Mouse (Mus musculus) intestine, postnatal 0 days (tissue): Measurements from ENCODE around the gene Slc1a7. TPM values are rescaled to one million over a fixed set of nuclear protein-coding genes. Genes with fewer than 3 reads are reported as not detected.

Source experiments
- ATAC-seq: fragments of 200-750 bp; cut with Nextera tagmentation; 2 replicates; pipeline ENCODE4 v1.8.0; 2017; ENCODE audit warnings: mild to moderate bottlenecking, moderate TSS enrichment, moderate library complexity
- H3K27ac ChIP-seq: fragments of 300-500 bp; sonication (generic); 2 replicates; pipeline ENCODE4 v1.5.1; 2014; ENCODE audit warnings: mild to moderate bottlenecking, low read depth, low read length, moderate library complexity
- H3K27me3 ChIP-seq: fragments of 300-500 bp; sonication (generic); replicated peaks from 2 replicates; pipeline ENCODE4 v1.6.1; 2014; ENCODE audit warnings: low read length, mixed read lengths; ENCODE audit not compliant: control insufficient read depth, insufficient read depth
- H3K36me3 ChIP-seq: fragments of 300-500 bp; sonication (generic); 2 replicates; pipeline ENCODE4 v1.6.1; 2014; ENCODE audit warnings: mild to moderate bottlenecking, moderate library complexity; ENCODE audit not compliant: control insufficient read depth, insufficient read depth
- H3K4me1 ChIP-seq: fragments of 300-500 bp; sonication (generic); replicated peaks from 2 replicates; pipeline ENCODE4 v1.6.1; 2014; ENCODE audit warnings: antibody characterized with exemption, low read length, mixed read lengths; ENCODE audit not compliant: control insufficient read depth, insufficient read depth
- H3K4me2 ChIP-seq: fragments of 300-500 bp; sonication (generic); replicated peaks from 2 replicates; pipeline ENCODE4 v1.6.1; 2014; ENCODE audit warnings: low read depth, mild to moderate bottlenecking, moderate library complexity
- H3K4me3 ChIP-seq: fragments of 300-500 bp; sonication (generic); 2 replicates; pipeline ENCODE4 v1.5.1; 2014; ENCODE audit warnings: low read depth, low read length
- H3K9ac ChIP-seq: fragments of 300-500 bp; sonication (generic); 2 replicates; pipeline ENCODE4 v1.6.1; 2014; ENCODE audit warnings: mild to moderate bottlenecking, low read depth, low read length
- H3K9me3 ChIP-seq: fragments of 300-500 bp; sonication (generic); 2 replicates; pipeline ENCODE4 v1.6.1; 2016; ENCODE audit warnings: mixed run types; ENCODE audit not compliant: control insufficient read depth
- CTCF ChIP-seq: sonication (generic); IDR thresholded peaks from 2 replicates; pipeline ENCODE4 v1.5.1; 2016; ENCODE audit warnings: low read depth, mild to moderate bottlenecking, control low read depth, antibody characterized with exemption, moderate library complexity
- WGBS: fragments of 180-500 bp; shearing (Covaris S2); extraction: QIAGEN DNeasy Blood & Tissue Kit; methylation state at CpG from one replicate; pipeline ENCODE4 v1.1.7; 2014; 5-methylcytosine and 5-hydroxymethylcytosine counted together
- polyA plus RNA-seq: library from polyadenylated mRNA; unstranded; fragments of >200 nt; fragmentation: Nextera tagmentation; extraction: Ambion mirVana; gene quantifications from 2 replicates; pipeline ENCODE4 v1.2.1, GENCODE M21; 2015

Gene Slc1a7
- polyA plus RNA-seq, 1 experiment from 2014 or later: 0.14 TPM

GRCm38 (mm10) chr4:108045136-108046107 is 77.3 kb downstream of the Slc1a7 start:
- Histone ChIP-seq H3K4me3 (no peak overlapping the region), H3K4me1 (no peaks in the 10 kb centered on the region), H3K27ac (no peak overlapping the region), H3K9me3 (no peaks in the 10 kb centered on the region), H3K27me3 (no peaks in the 10 kb centered on the region), H3K36me3 (peaks cover 72% of the 10 kb centered on the region), H3K9ac (no peak overlapping the region), H3K4me2 (no peak overlapping the region)
- 82% methylated on average over 19 of the region's 19 CpGs for WGBS
- TF ChIP-seq CTCF: no peak
- ATAC-seq: no peak

GRCm38 (mm10) chr4:108046136-108046535 is 78.0 kb downstream of the Slc1a7 start:
- ATAC-seq: no peak
- no peaks in the 10 kb centered on the region for H3K4me1 ChIP-seq
- no peak overlapping the region for H3K4me2 ChIP-seq
- WGBS: 89% methylated on average over 8 of the region's 8 CpGs
- no peak for TF ChIP-seq CTCF
- H3K27me3 ChIP-seq: no peaks in the 10 kb centered on the region
- no peak overlapping the region for H3K4me3 ChIP-seq
- H3K36me3 ChIP-seq: peaks cover 76% of the 10 kb centered on the region
- H3K27ac ChIP-seq: no peak overlapping the region
- no peaks in the 10 kb centered on the region for H3K9me3 ChIP-seq
- no peak overlapping the region for H3K9ac ChIP-seq

- H3K4me3 ChIP-seq: no peak overlapping the region
- no peaks in the 10 kb centered on the region for H3K27me3 ChIP-seq
- no peak for TF ChIP-seq CTCF
- no peak overlapping the region for H3K9ac ChIP-seq
- WGBS: 83% methylated on average over 10 of the region's 10 CpGs
- no peak overlapping the region for H3K4me2 ChIP-seq
- peaks cover 86% of the 10 kb centered on the region for H3K36me3 ChIP-seq
- no peaks in the 10 kb centered on the region for H3K9me3 ChIP-seq
- no peak overlapping the region for H3K27ac ChIP-seq
- no peaks in the 10 kb centered on the region for H3K4me1 ChIP-seq
- ATAC-seq: no peak
Measured at GRCm38 (mm10) chr4:108051687-108052274, 83.6 kb downstream of the Slc1a7 start.

DNA sequence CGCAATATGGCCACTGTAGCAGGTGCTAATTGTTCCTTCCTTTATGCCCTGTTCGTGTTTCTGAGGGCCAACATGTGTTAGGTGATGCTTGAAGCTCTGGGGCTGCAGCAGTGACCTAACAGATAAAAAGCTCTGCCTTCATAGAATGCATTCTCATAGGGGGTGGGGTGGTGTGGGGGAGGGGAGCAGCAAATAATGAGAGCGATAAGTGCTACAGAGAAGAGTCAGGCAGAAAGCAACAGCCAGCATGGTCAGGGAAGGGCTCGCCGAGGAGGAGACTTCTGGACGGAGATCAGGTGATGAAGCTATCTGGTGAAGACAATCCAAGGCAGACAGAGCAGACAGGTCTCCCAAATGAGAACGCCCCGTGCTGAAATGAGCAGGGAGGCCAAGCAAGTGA is 84.5 kb downstream of the Slc1a7 start:
- Histone ChIP-seq H3K4me2 (no peak overlapping the region), H3K9ac (no peak overlapping the region), H3K36me3 (peaks cover 77% of the 10 kb centered on the region), H3K9me3 (no peaks in the 10 kb centered on the region), H3K27ac (no peak overlapping the region), H3K4me3 (no peak overlapping the region), H3K4me1 (no peaks in the 10 kb centered on the region), H3K27me3 (no peaks in the 10 kb centered on the region)
- TF ChIP-seq CTCF: no peak
- ATAC-seq: no peak
- WGBS: 75% methylated on average over 8 of the region's 8 CpGs

GRCm38 (mm10) chr4:108055873-108056272 is 87.7 kb downstream of the Slc1a7 start:
- H3K36me3 ChIP-seq: peaks cover 72% of the 10 kb centered on the region
- 87% methylated on average over 10 of the region's 10 CpGs for WGBS

GRCm38 (mm10) chr4:108057247-108057646 is 89.1 kb downstream of the Slc1a7 start:
- Histone ChIP-seq H3K4me2 (no peak overlapping the region), H3K36me3 (peaks cover 73% of the 10 kb centered on the region), H3K9me3 (no peaks in the 10 kb centered on the region), H3K4me3 (no peak overlapping the region), H3K9ac (no peak overlapping the region), H3K4me1 (no peaks in the 10 kb centered on the region), H3K27ac (no peak overlapping the region), H3K27me3 (no peaks in the 10 kb centered on the region)
- WGBS: 95% methylated on average over 2 of the region's 2 CpGs
- TF ChIP-seq CTCF: no peak
- no peak for ATAC-seq

More at GRCm38 (mm10) chr4:108055873-108056272, 87.7 kb downstream of the Slc1a7 start:
- Histone ChIP-seq H3K9me3 (no peaks in the 10 kb centered on the region), H3K27ac (no peak overlapping the region), H3K27me3 (no peaks in the 10 kb centered on the region), H3K4me2 (no peak overlapping the region), H3K9ac (no peak overlapping the region), H3K4me1 (no peaks in the 10 kb centered on the region), H3K4me3 (no peak overlapping the region)
- no peak for TF ChIP-seq CTCF
- ATAC-seq: no peak
